Mouse (Mus musculus) limb, embryonic 11.5 days (tissue): ENCODE data around the gene Schip1. TPM values are rescaled to one million over a fixed set of nuclear protein-coding genes. Genes with fewer than 3 reads are reported as not detected.

Experiments used
- ATAC-seq: fragments of 200-750 bp; cut with Nextera tagmentation; 2 replicates; pipeline ENCODE4 v1.8.0; 2017; ENCODE audit warnings: low read depth; ENCODE audit not compliant: insufficient number of reproducible peaks, low FRiP score, low TSS enrichment
- DNase-seq: peaks from one replicate; pipeline ENCODE4 v3.0.0-alpha.2; 2015; ENCODE audit warnings: low spot score
- H3K27ac ChIP-seq: fragments of 300-500 bp; sonication (generic); replicated peaks from 2 replicates; pipeline ENCODE4 v1.5.1; 2014; ENCODE audit warnings: low read depth, mild to moderate bottlenecking, low read length
- H3K27me3 ChIP-seq: fragments of 300-500 bp; sonication (generic); 2 replicates; pipeline ENCODE4 v1.6.1; 2014; ENCODE audit warnings: mild to moderate bottlenecking, low read length, mixed read lengths; ENCODE audit not compliant: control insufficient read depth, insufficient read depth
- H3K36me3 ChIP-seq: fragments of 300-500 bp; sonication (generic); 2 replicates; pipeline ENCODE4 v1.6.1; 2014; ENCODE audit warnings: mild to moderate bottlenecking, low read length, moderate library complexity, mixed read lengths; ENCODE audit not compliant: control insufficient read depth, insufficient read depth
- H3K4me1 ChIP-seq: fragments of 300-500 bp; sonication (generic); 2 replicates; pipeline ENCODE4 v1.6.1; 2014; ENCODE audit warnings: low read length, mixed read lengths; ENCODE audit not compliant: control insufficient read depth, insufficient read depth
- H3K4me2 ChIP-seq: fragments of 300-500 bp; sonication (generic); 2 replicates; pipeline ENCODE4 v1.6.1; 2014; ENCODE audit warnings: low read depth, mild to moderate bottlenecking, moderate library complexity; ENCODE audit not compliant: severe bottlenecking
- H3K4me3 ChIP-seq: fragments of 300-500 bp; sonication (generic); 2 replicates; pipeline ENCODE4 v1.5.1; 2014; ENCODE audit warnings: low read depth, low read length
- H3K9ac ChIP-seq: fragments of 300-500 bp; sonication (generic); 2 replicates; pipeline ENCODE4 v1.6.1; 2014; ENCODE audit warnings: mild to moderate bottlenecking, low read length
- H3K9me3 ChIP-seq: fragments of 300-500 bp; sonication (generic); 2 replicates; pipeline ENCODE4 v1.6.1; 2016; ENCODE audit warnings: low read length; ENCODE audit not compliant: control insufficient read depth
- WGBS: fragments of 180-500 bp; shearing (Covaris S2); extraction: QIAGEN DNeasy Blood & Tissue Kit; methylation state at CpG from one replicate; pipeline ENCODE4 v1.1.7; 2014; 5-methylcytosine and 5-hydroxymethylcytosine counted together
- polyA plus RNA-seq: library from polyadenylated mRNA; unstranded; fragments of >200 nt; fragmentation: Nextera tagmentation; extraction: Ambion mirVana; gene quantifications from 2 replicates; pipeline ENCODE4 v1.2.1, GENCODE M21; 2014

Gene Schip1
- polyA plus RNA-seq, 1 experiment from 2014 or later = 34.9 TPM

DNA sequence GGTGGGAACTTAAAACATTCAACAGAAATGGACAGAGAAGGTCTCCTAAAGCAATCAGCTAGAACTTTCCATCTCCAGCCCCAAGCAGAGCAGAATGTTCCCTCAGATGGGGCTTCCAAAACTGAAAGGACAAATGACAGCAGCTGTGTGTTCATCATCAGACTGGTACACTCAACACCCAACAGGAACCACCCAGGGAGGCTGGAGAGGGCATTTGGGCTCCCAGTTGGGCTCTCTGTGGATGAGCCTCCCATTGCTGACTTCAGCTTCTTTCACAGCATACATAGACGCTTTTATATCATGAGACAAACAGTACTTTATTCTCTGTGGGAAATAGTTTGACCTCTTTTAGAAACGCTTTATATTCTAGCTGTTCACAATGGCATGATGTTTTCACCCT, 291.9 kb downstream of the Schip1 start:
- ATAC-seq (no peak), DNase-seq (no peak)
- H3K4me1 ChIP-seq = no peaks in the 10 kb centered on the region
- H3K36me3 ChIP-seq = no peaks in the 10 kb centered on the region
- no peak overlapping the region for H3K27ac ChIP-seq
- no peaks in the 10 kb centered on the region for H3K27me3 ChIP-seq
- no peak overlapping the region for H3K4me3 ChIP-seq
- no peak overlapping the region for H3K4me2 ChIP-seq
- H3K9me3 ChIP-seq = no peaks in the 10 kb centered on the region; the same call in 1 of the 2 replicates
- 86% methylated on average over 2 of the region's 2 CpGs for WGBS
- H3K9ac ChIP-seq = no peak overlapping the region

DNA sequence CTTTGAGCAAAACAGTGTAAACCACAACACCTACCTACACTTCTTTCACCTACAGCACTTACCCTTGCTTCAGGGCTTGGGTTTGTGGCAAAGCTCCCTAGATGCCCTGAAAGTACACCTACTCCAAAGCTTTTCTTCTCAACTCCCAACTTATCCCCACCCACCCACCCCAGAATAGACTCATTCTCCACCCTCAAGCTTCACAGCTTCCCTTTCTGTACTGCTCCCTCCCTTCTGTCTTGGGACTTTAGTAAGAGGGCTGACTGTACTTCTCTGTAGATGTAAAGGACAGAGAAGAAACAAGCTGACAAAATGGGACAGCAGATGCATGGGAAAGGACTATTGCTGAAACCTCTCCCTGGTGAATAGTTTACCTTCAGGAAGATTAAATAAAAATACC, 303.4 kb downstream of the Schip1 start:
- no peak for DNase-seq
- Histone ChIP-seq H3K27me3 (no peaks in the 10 kb centered on the region), H3K4me1 (no peaks in the 10 kb centered on the region), H3K36me3 (no peaks in the 10 kb centered on the region), H3K4me2 (no peak overlapping the region), H3K9ac (no peak overlapping the region), H3K27ac (no peak overlapping the region), H3K4me3 (no peak overlapping the region), H3K9me3 (no peaks in the 10 kb centered on the region)
- no peak for ATAC-seq

DNA sequence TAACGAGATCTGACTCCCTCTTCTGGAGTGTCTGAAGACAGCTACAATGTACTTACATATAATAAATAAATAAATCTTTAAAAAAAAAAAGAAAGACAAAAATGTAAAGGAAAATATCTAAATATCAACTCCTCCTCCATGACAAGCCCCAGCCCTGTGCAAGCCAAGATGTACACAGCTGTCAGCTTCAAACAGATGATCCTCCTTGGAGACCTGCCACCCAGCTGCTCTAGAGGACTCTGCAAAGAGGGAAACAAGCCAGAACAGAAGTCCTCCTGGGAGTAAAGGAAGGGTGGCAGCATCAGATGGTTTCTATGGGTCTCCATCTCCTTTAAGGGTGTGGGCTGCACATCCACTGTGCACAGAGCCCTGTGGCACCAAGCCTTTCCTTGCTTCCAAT, 308.3 kb downstream of the Schip1 start:
- Histone ChIP-seq H3K4me3 (no peak overlapping the region), H3K27ac (no peak overlapping the region), H3K36me3 (no peaks in the 10 kb centered on the region), H3K9me3 (no peaks in the 10 kb centered on the region), H3K27me3 (no peaks in the 10 kb centered on the region), H3K4me1 (no peaks in the 10 kb centered on the region), H3K9ac (no peak overlapping the region), H3K4me2 (no peak overlapping the region)
- ATAC-seq = no peak
- no peak for DNase-seq
- no CpG with 5 or more reads among the region's 1 CpGs for WGBS

DNA sequence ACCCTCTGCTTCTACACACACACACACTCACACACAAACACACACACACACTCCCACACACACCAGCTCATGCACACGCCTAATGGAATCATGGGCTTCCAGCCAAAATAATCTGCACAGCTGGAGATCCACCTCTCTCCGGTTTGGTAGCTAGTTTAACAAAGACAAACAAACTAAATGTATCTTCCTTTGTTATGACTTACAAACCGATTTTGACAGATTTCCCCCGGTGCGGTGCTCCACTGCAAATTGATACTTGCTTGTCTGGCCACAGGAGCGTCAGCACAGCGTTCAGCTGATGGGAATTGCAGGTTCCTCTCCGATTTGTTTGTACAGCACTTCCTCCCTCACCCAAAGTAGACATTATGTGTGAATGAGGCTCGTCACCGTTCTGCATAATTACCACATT, 310.5 kb downstream of the Schip1 start:
- Histone ChIP-seq H3K4me1 (no peaks in the 10 kb centered on the region), H3K9ac (no peak overlapping the region), H3K9me3 (no peaks in the 10 kb centered on the region), H3K4me2 (no peak overlapping the region), H3K36me3 (no peaks in the 10 kb centered on the region), H3K27ac (no peak overlapping the region), H3K4me3 (no peak overlapping the region), H3K27me3 (no peaks in the 10 kb centered on the region)
- ATAC-seq = no peak
- 74% methylated on average over 10 of the region's 10 CpGs for WGBS
- DNase-seq = no peak

DNA sequence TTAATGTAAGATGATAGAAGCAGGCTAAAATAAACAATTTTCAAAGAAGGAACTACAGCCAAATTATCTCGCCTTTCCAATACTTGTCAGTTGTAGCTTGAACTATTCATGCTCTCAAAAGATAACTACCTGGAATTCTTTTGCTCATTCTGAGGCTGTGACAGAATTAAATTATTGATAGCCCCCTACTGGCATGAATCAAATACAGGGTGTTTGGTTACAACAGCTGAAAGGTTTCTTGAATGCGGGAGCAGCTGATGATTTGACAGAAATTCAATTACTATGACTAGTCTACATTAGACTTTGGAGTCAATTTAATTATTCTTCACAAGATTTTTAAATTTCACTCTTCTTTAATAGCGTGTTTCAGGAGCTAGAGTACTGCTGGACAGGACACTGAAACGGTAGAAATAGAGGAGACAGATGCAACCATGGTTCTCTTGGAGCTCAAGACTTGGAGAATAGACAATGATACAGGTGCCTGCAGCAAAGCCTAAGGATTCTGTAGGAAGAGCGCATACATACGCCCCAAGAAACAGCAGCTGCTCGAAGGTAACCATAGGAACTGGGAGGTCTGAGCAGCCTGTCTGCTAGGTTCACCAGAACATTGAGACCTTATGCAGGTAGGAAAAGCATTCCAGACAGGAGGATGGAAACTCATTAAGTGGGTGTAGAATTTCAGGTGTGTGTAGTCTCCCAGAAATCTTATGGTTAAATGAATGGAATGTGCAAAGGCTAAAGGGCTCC, 313.0 kb downstream of the Schip1 start:
- H3K27me3 ChIP-seq = no peaks in the 10 kb centered on the region
- ATAC-seq = no peak
- H3K4me1 ChIP-seq = no peaks in the 10 kb centered on the region
- H3K9ac ChIP-seq = no peak overlapping the region
- no peak for DNase-seq
- H3K4me3 ChIP-seq = no peak overlapping the region
- H3K9me3 ChIP-seq = no peaks in the 10 kb centered on the region
- H3K36me3 ChIP-seq = no peaks in the 10 kb centered on the region
- no peak overlapping the region for H3K27ac ChIP-seq
- WGBS = 79% methylated on average over 7 of the region's 7 CpGs
- no peak overlapping the region for H3K4me2 ChIP-seq

DNA sequence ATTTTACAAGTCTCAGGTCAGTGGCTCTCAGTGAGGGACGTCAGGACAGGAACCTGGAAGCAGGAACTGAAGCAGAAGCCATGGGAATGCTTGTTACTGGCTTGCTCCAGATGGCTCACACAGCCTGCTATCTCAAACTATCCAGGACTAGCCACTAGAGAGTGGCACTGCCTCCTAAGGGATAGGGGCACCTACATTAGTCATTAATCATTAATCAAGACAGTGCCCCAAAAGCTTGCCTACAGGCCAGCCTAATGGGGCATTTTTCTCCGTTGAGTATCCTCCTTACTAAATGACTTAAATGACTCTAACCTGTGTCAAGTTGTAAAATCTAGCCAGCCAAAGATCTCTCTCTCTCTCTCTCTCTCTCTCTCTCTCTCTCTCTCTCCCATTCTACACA, 314.2 kb downstream of the Schip1 start:
- Histone ChIP-seq H3K4me3 (no peak overlapping the region), H3K9me3 (no peaks in the 10 kb centered on the region), H3K27me3 (no peaks in the 10 kb centered on the region), H3K27ac (no peak overlapping the region), H3K4me1 (no peaks in the 10 kb centered on the region), H3K9ac (no peak overlapping the region), H3K36me3 (no peaks in the 10 kb centered on the region), H3K4me2 (no peak overlapping the region)
- DNase-seq = no peak
- no peak for ATAC-seq
- WGBS = 46% methylated on average over 2 of the region's 2 CpGs

DNA sequence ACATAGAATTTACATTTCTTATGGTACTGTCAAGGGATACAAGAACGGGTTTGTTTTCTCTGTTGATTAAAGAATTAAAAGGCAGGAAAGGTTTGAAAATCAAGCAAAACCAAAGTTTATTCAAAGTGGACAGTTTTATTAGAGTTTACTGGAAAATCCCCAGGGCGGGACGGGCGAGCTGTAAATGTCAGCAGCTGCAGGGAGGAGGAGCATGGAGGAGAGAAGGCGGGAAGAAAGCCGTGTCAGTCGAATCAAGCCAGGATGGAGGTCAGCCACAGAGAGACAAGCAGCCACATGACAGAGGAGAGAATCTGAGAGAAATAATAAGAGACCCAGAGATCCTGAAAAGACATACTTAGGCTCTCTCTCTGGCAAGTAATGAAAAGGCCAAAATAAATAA, 314.6 kb downstream of the Schip1 start:
- Histone ChIP-seq H3K27ac (no peak overlapping the region), H3K27me3 (no peaks in the 10 kb centered on the region), H3K9ac (no peak overlapping the region), H3K36me3 (no peaks in the 10 kb centered on the region), H3K4me2 (no peak overlapping the region), H3K4me3 (no peak overlapping the region), H3K9me3 (no peaks in the 10 kb centered on the region), H3K4me1 (no peaks in the 10 kb centered on the region)
- WGBS = 23% methylated on average over 7 of the region's 7 CpGs
- no peak for DNase-seq
- ATAC-seq = no peak

DNA sequence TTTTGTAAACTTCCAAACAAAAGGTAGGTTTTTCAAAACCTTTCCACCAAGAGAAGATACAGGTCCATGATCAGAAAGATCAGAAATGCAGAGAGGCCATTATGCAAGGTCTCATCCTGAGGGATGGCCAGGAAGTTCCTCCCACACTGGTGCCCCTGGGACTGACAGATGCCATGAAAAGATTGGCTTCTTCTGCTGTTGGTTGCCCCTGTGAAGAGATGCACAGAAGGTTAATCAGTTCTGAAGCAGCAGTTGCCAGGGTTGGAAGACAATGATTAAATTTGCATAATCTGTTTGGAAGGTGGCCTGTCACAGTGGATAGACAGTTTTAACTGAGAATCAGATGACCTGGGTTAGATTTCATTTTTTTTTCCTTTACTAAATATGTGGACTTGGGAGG, 319.1 kb downstream of the Schip1 start:
- no peaks in the 10 kb centered on the region for H3K4me1 ChIP-seq
- no peak overlapping the region for H3K9ac ChIP-seq
- no peak overlapping the region for H3K27ac ChIP-seq
- DNase-seq = no peak
- no peaks in the 10 kb centered on the region for H3K9me3 ChIP-seq
- no peaks in the 10 kb centered on the region for H3K27me3 ChIP-seq
- ATAC-seq = no peak
- no peaks in the 10 kb centered on the region for H3K36me3 ChIP-seq
- H3K4me3 ChIP-seq = no peak overlapping the region
- H3K4me2 ChIP-seq = no peak overlapping the region

DNA sequence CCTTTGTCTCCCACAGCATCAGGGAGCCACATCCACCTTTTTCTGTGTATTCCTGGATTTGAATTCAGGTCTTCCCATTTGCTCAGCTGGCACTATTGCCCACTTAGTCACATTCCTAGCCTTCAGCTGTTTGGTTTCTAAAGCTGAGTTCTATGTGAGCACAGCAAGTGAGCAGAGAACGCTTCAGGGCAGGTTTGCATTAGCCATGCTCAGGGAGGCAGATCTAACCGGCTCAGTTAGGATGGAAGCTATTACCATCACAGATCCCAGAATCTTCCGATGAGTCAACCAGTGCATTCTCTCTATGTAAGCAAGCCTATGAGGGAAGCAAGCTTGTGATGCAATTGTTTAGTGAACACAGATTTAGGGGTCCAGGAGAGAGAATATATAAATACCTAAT, 320.9 kb downstream of the Schip1 start:
- H3K9ac ChIP-seq = no peak overlapping the region
- ATAC-seq = no peak
- H3K4me2 ChIP-seq = no peak overlapping the region
- WGBS = 88% methylated on average over 3 of the region's 3 CpGs
- H3K4me1 ChIP-seq = no peaks in the 10 kb centered on the region
- no peak overlapping the region for H3K4me3 ChIP-seq
- H3K36me3 ChIP-seq = no peaks in the 10 kb centered on the region
- H3K9me3 ChIP-seq = no peaks in the 10 kb centered on the region
- H3K27ac ChIP-seq = no peak overlapping the region
- no peaks in the 10 kb centered on the region for H3K27me3 ChIP-seq
- no peak for DNase-seq
